Mouse (Mus musculus) CH12.LX (cell line): ENCODE data around the gene Zbtb38. TPM values are rescaled to one million over a fixed set of nuclear protein-coding genes. Genes with fewer than 3 reads are reported as not detected.

Source experiments
- DNase-seq: peaks from one replicate; pipeline ENCODE4 v3.0.0-alpha.2; 2013; ENCODE audit errors: extremely low read depth
- H3K27ac ChIP-seq: 2 replicates; pipeline ENCODE4 v1.5.1; 2012; ENCODE audit warnings: low read depth, mild to moderate bottlenecking, control low read depth, moderate library complexity; ENCODE audit not compliant: insufficient read depth
- H3K27me3 ChIP-seq: replicated peaks from 2 replicates; pipeline ENCODE3; 2012; ENCODE audit warnings: inconsistent platforms
- H3K36me3 ChIP-seq, 2 experiments: replicated peaks in 1 of 2; 2 replicates each; pipeline versions ENCODE3 to v1.6.1; 2012; ENCODE audit warnings: inconsistent platforms in 1 of 2, low read length in 1 of 2, mild to moderate bottlenecking in 1 of 2, mixed read lengths in 1 of 2, moderate library complexity in 1 of 2; ENCODE audit not compliant: control insufficient read depth in 1 of 2, insufficient read depth in 1 of 2
- H3K4me1 ChIP-seq, 2 experiments: 2 replicates each; pipeline ENCODE4 v1.6.1; 2012; ENCODE audit warnings: inconsistent platforms in 1 of 2, moderate library complexity in 1 of 2; ENCODE audit not compliant: insufficient read depth in 2 of 2, control insufficient read depth in 1 of 2
- H3K4me2 ChIP-seq: 2 replicates; pipeline ENCODE4 v1.6.1; 2012; ENCODE audit warnings: low read depth, mild to moderate bottlenecking, control low read depth; ENCODE audit not compliant: poor library complexity, insufficient read depth, severe bottlenecking
- H3K4me3 ChIP-seq, 3 experiments: fragments of 150-350 bp in 1 of 3; sonication (generic) in 1 of 3; replicated peaks in 1 of 3; 2 replicates each; pipeline versions ENCODE3 to v1.5.1; 2011 to 2012; ENCODE audit warnings: low read depth in 2 of 3, low read length in 2 of 3, mild to moderate bottlenecking in 2 of 3, moderate library complexity in 2 of 3, control low read depth in 1 of 3, improper control_type of control experiment in 1 of 3, inconsistent platforms in 1 of 3, mixed read lengths in 1 of 3; ENCODE audit not compliant: poor library complexity in 1 of 3
- H3K79me2 ChIP-seq: replicated peaks from 2 replicates; pipeline ENCODE4 v1.6.1; 2012; ENCODE audit warnings: mild to moderate bottlenecking, moderate library complexity; ENCODE audit not compliant: control insufficient read depth, poor library complexity, insufficient read depth, severe bottlenecking; ENCODE audit errors: extremely low read depth
- H3K9ac ChIP-seq: 2 replicates; pipeline ENCODE4 v1.6.1; 2012; ENCODE audit warnings: low read depth, mild to moderate bottlenecking, control low read depth, moderate library complexity; ENCODE audit not compliant: insufficient read depth
- H3K9me3 ChIP-seq: replicated peaks from 2 replicates; pipeline ENCODE3; 2012; ENCODE audit warnings: low read length, inconsistent platforms, mixed read lengths
- CTCF ChIP-seq, 2 experiments: IDR thresholded peaks in 1 of 2; conservative IDR thresholded peaks in 1 of 2; 2 replicates each; pipeline ENCODE4 v1.5.1; 2011 to 2012; ENCODE audit warnings: low read depth in 2 of 2, low read length in 2 of 2, improper control_type of control experiment in 1 of 2, inconsistent platforms in 1 of 2, mild to moderate bottlenecking in 1 of 2, moderate library complexity in 1 of 2
- ELF1 ChIP-seq: IDR thresholded peaks from 2 replicates; pipeline ENCODE4 v1.6.1; 2014; ENCODE audit warnings: low read depth, mild to moderate bottlenecking, inconsistent platforms, low read length, improper control_type of control experiment
- ETS1 ChIP-seq: conservative IDR thresholded peaks from 2 replicates; pipeline ENCODE4 v1.6.1; 2012; ENCODE audit warnings: low read depth, mild to moderate bottlenecking, inconsistent platforms, low read length, improper control_type of control experiment, moderate library complexity
- IRF4 ChIP-seq: IDR thresholded peaks from 2 replicates; pipeline ENCODE4 v1.6.1; 2014; ENCODE audit warnings: low read depth, mild to moderate bottlenecking, inconsistent platforms, low read length, improper control_type of control experiment
- JUND ChIP-seq: conservative IDR thresholded peaks from 2 replicates; pipeline ENCODE4 v1.6.1; 2011; ENCODE audit warnings: low read depth, low read length, improper control_type of control experiment
- KAT2A ChIP-seq: IDR thresholded peaks from 2 replicates; pipeline ENCODE4 v1.6.1; 2012; ENCODE audit warnings: low read length, improper control_type of control experiment, inconsistent platforms; ENCODE audit not compliant: insufficient replicate concordance
- MAFK ChIP-seq: IDR thresholded peaks from 2 replicates; pipeline ENCODE4 v1.6.1; 2011; ENCODE audit warnings: low read length, improper control_type of control experiment; ENCODE audit not compliant: insufficient replicate concordance
- MAX ChIP-seq: IDR thresholded peaks from 2 replicates; pipeline ENCODE4 v1.6.1; 2011; ENCODE audit warnings: low read length, improper control_type of control experiment
- MAZ ChIP-seq: IDR thresholded peaks from 2 replicates; pipeline ENCODE4 v1.6.1; 2012; ENCODE audit warnings: low read depth, mild to moderate bottlenecking, inconsistent platforms, low read length, improper control_type of control experiment, moderate library complexity
- MYC ChIP-seq: IDR thresholded peaks from 2 replicates; pipeline ENCODE4 v1.6.1; 2011; ENCODE audit warnings: low read depth, mild to moderate bottlenecking, improper control_type of control experiment, low read length
- NELFE ChIP-seq: IDR thresholded peaks from 2 replicates; pipeline ENCODE4 v1.6.1; 2011; ENCODE audit warnings: low read depth, low read length, improper control_type of control experiment
- SMC3 ChIP-seq: IDR thresholded peaks from 2 replicates; pipeline ENCODE4 v1.6.1; 2011; ENCODE audit warnings: low read depth, low read length, improper control_type of control experiment
- TBP ChIP-seq: conservative IDR thresholded peaks from 2 replicates; pipeline ENCODE4 v1.6.1; 2011; ENCODE audit warnings: low read depth, low read length, improper control_type of control experiment
- USF1 ChIP-seq: IDR thresholded peaks from 2 replicates; pipeline ENCODE4 v1.6.1; 2014; ENCODE audit warnings: low read depth, mild to moderate bottlenecking, inconsistent platforms, low read length, improper control_type of control experiment
- USF2 ChIP-seq: conservative IDR thresholded peaks from 2 replicates; pipeline ENCODE4 v1.6.1; 2011; ENCODE audit warnings: low read depth, low read length, improper control_type of control experiment
- ZKSCAN1 ChIP-seq: IDR thresholded peaks from 2 replicates; pipeline ENCODE4 v1.6.1; 2012; ENCODE audit warnings: low read depth, inconsistent platforms, low read length, improper control_type of control experiment, borderline replicate concordance
- ZMIZ1 ChIP-seq: IDR thresholded peaks from 2 replicates; pipeline ENCODE4 v1.6.1; 2012; ENCODE audit warnings: low read depth, mild to moderate bottlenecking, inconsistent platforms, low read length, improper control_type of control experiment
- ZNF384 ChIP-seq: IDR thresholded peaks from 2 replicates; pipeline ENCODE4 v1.6.1; 2012; ENCODE audit warnings: low read depth, low read length, improper control_type of control experiment, inconsistent platforms
- dilution Hi-C: fragments of 300-500 bp; cut with MboI; formaldehyde crosslinking; loops from 2 replicates; pipeline ENCODE4 v1.14.3; 2020; ENCODE audit warnings: low sequenced_read_pairs; ENCODE audit not compliant: extremely low pct_unique_long_range_greater_than_20kb, extremely low pct_ligation_motif_present
- in situ Hi-C: fragments of 300-500 bp; cut with MboI; formaldehyde crosslinking; loops from 3 replicates; pipeline ENCODE4 v1.14.3; 2019; ENCODE audit warnings: low sequenced_read_pairs, low pct_ligation_motif_present, low pct_unique_long_range_greater_than_20kb, mixed read lengths
- polyA plus RNA-seq: library from polyadenylated mRNA; unstranded; fragments of >175 nt; gene quantifications from 2 replicates; pipeline ENCODE4 v1.2.1, GENCODE M21; 2012; ENCODE audit warnings: low read depth; ENCODE audit not compliant: insufficient read length
- total RNA-seq, 2 experiments: library from RNA; depleted of rRNA; stranded (reverse); fragments of 300-350 nt in 1 of 2; fragments of >200 nt in 1 of 2; gene quantifications; 2 replicates each; pipeline ENCODE4 v1.2.3; 2012 to 2014

Gene Zbtb38
- total and polyA plus RNA-seq, 3 experiments = 51.7 to 102 (median 68.8) TPM

- no peak overlapping the region for H3K4me2 ChIP-seq
- no peak for TF ChIP-seq SMC3
- TF ChIP-seq ZKSCAN1 = no peak
- H3K9ac ChIP-seq = no peak overlapping the region
- in situ Hi-C loops = no loop called here
- dilution Hi-C loops = no loop called here
- H3K4me1 ChIP-seq = peaks cover 0 to 40% of the 10 kb centered on the region in 2 experiments; a peak in 2 of 4 replicates
- H3K27me3 ChIP-seq = no peaks in the 10 kb centered on the region
- no peaks in the 10 kb centered on the region for H3K9me3 ChIP-seq
- H3K4me3 ChIP-seq = no peak overlapping the region
- peaks cover 71% of the 10 kb centered on the region for H3K79me2 ChIP-seq
- peaks cover 71 to 91% of the 10 kb centered on the region in 2 experiments for H3K36me3 ChIP-seq
- H3K27ac ChIP-seq = no peak overlapping the region
- DNase-seq = no peak
These were observed 62.2 kb downstream of the Zbtb38 start for GRCm38 (mm10) chr9:96690461-96690863.

GRCm38 (mm10) chr9:96689076-96689475 lies 63.6 kb downstream of the Zbtb38 start:
- in situ Hi-C loops (no loop called here), dilution Hi-C loops (no loop called here)
- Histone ChIP-seq H3K27me3 (no peaks in the 10 kb centered on the region), H3K4me2 (no peak overlapping the region), H3K9me3 (no peaks in the 10 kb centered on the region), H3K79me2 (peaks cover 67% of the 10 kb centered on the region), H3K27ac (no peak overlapping the region), H3K9ac (no peak overlapping the region), H3K4me3 (no peak overlapping the region), H3K4me1 (peaks cover 0 to 41% of the 10 kb centered on the region in 2 experiments; a peak in 2 of 4 replicates), H3K36me3 (peaks cover 73 to 91% of the 10 kb centered on the region in 2 experiments)
- TF ChIP-seq IRF4 (no peak), CTCF (conservative IDR thresholded peaks at IDR 0.05 in 1 of 2, IDR thresholded peaks at IDR 0.05 in 1 of 2; ENCODE audit: low read depth in 2 of 2, low read length in 2 of 2) (no peak), NELFE (no peak), MAX (no peak), ZNF384 (no peak), ETS1 (no peak), JUND (no peak), ZMIZ1 (no peak), USF1 (no peak), MAFK (no peak), MYC (no peak), TBP (no peak), USF2 (no peak), ELF1 (no peak), MAZ (no peak), KAT2A (no peak)
- no peak for DNase-seq
